Mouse (Mus musculus): ENCODE measurements around the gene Cdk19. TPM values are rescaled to one million over a fixed set of nuclear protein-coding genes. Genes with fewer than 3 reads are reported as not detected.

Cdk19 gene
- polyA plus RNA-seq, 1 experiment from 2014 or later = 2.6 TPM

DNA sequence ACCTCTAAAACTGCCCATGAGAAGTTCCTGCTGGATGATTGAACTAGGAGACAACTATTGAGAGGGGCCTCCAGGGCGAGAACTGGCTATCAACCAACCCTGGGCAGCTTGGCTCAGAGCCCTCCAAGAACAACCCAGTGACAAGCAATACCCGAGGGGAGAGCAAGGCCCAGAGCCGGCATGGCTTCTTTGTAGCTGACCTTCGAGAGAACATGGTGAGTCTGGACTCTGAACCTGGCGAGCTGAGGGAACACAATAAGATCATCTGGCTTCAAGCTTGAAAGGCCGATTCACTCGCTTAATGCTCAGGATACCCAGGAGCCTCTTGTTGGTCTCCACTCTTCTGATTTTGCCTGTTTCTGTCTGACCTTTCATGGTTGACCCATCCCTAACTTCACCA, 151.8 kb downstream of the Cdk19 start:
- ATAC-seq (ENCODE audit: low read depth) (no peak), DNase-seq (no peak)
- no peak overlapping the region for H3K27ac ChIP-seq
- no peaks in the 10 kb centered on the region for H3K36me3 ChIP-seq
- no peak overlapping the region for H3K4me3 ChIP-seq (replicated peaks)
- no peak overlapping the region for H3K4me2 ChIP-seq
- WGBS (ENCODE audit: insufficient replicate concordance) = 64% methylated on average over 7 of the region's 7 CpGs
- H3K27me3 ChIP-seq = no peaks in the 10 kb centered on the region
- no peaks in the 10 kb centered on the region for H3K9me3 ChIP-seq (replicated peaks)
- peaks cover 12% of the 10 kb centered on the region for H3K4me1 ChIP-seq (replicated peaks)
- H3K9ac ChIP-seq = no peak overlapping the region

DNA sequence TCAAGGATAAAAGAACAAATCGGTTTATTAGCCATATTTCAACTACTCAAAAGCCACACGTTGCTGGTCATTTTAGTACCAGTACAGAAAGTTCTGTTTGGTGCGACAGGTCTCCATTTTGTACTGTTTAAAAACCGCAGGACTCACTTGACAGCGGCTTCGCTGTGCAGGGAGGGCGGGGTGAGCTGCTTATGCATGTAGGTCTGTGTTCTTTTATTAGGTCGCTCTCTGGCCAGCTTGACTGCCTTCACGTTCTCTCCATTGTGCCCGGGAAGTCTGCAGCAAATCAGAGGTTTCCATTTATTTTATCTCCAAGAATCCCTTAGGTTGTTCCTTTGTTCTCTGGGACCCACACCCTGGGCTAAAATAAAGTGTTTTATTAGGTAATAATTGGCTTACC, 152.4 kb downstream of the Cdk19 start:
- no peak overlapping the region for H3K27ac ChIP-seq
- 71% methylated on average over 10 of the region's 10 CpGs for WGBS (ENCODE audit: insufficient replicate concordance)
- no peak for DNase-seq

DNA sequence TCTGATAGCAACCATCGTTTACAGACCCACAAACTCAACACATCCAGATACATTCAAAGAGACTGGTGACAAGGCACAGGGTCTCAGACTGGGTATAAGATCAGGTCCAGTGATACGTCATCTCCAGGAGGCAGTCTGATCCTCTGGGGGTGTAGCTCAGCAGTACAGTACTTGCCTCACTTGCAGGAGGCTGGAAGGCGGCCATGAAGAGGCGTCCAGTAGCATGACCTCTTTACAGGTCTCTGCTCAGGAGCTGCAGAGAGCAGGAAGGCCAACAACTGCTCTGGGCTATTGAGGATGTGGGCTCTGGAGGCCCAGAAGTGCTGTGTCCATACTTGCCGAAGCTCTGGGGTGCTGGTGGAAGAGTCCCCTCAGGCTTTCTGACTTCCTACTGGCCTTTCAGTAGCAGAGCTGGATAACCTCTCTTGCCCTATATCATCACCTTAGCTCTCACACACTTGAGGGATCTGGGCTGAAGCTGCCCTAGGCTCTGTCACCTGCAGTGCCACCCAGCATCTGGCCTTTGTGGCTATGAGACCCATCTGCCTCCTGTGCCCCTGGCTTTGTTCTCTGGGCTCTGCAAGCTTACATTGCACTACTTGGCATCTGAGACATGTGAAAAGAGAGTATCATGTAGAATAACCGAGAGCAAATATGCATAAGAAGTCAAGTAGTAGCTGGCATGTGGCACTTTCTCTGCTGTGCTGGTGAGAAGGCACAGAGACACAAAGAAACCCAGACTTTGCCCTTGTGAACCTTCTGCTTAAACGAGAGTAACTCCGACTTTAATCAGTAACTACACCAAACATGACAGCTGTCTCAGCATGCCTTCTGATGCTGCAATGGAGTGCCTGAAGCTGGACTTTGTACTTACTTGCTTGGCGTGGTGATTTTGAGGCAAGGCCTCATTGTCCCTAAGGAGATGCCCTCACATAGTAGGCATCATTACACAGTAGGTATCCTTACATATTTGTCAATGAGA, 155.1 kb downstream of the Cdk19 start:
- Histone ChIP-seq H3K27me3 (no peaks in the 10 kb centered on the region), H3K27ac (peak overlapping the region; percentile 36; the same call in 1 of the 2 replicates), H3K9me3 (replicated peaks) (no peaks in the 10 kb centered on the region), H3K4me2 (no peak overlapping the region), H3K36me3 (no peaks in the 10 kb centered on the region), H3K9ac (no peak overlapping the region), H3K4me1 (replicated peaks) (peaks cover 32% of the 10 kb centered on the region), H3K4me3 (replicated peaks) (no peak overlapping the region)
- ATAC-seq (ENCODE audit: low read depth) = no peak
- WGBS (ENCODE audit: insufficient replicate concordance) = 62% methylated on average over 9 of the region's 9 CpGs
- DNase-seq = no peak

More for the DNA sequence above, 152.4 kb downstream of the Cdk19 start:
- Histone ChIP-seq H3K4me3 (replicated peaks) (no peak overlapping the region), H3K36me3 (no peaks in the 10 kb centered on the region), H3K4me2 (no peak overlapping the region), H3K9me3 (replicated peaks) (no peaks in the 10 kb centered on the region), H3K4me1 (replicated peaks) (peaks cover 12% of the 10 kb centered on the region), H3K9ac (no peak overlapping the region), H3K27me3 (no peaks in the 10 kb centered on the region)
- ATAC-seq (ENCODE audit: low read depth) = no peak

DNA sequence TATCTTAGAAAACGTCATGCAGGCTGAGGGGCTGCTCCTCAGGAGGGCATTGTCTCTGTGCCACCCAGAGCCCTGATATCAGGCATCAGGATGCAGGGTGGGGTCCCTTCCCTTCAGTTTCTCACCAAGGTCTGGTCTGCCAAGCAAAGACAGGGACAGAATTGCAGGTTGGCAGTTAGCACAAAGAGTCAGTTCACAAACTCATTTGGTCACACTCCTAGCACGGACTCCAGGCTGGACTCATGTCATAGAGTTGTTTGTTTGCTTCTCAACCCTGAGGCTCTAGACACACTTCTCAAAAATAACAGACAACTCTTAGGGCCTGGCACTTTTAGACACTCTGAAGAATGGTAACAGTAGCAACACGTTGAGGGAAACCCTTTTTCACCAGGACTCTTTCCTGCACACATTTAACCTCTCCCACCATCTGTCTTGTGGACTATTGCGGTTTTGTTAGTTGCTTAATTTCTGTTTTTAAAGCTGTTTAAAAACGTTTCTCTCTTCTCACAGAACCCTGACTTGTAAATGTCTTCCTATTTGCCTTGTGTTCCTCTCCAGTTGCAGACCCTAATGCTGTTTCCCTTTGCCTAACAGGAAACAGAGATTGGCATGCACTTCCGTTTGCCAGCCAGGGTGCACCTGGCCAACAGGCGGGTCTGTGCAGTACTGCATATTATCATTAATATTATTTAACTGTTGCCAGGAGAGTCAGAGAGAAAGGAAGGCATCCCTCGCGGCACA, 158.1 kb downstream of the Cdk19 start:
- Histone ChIP-seq H3K4me2 (no peak overlapping the region), H3K4me1 (replicated peaks) (peaks cover 46% of the 10 kb centered on the region), H3K4me3 (replicated peaks) (no peak overlapping the region), H3K27me3 (no peaks in the 10 kb centered on the region), H3K9me3 (replicated peaks) (no peaks in the 10 kb centered on the region), H3K27ac (peak overlapping the region; percentile 59), H3K9ac (no peak overlapping the region), H3K36me3 (no peaks in the 10 kb centered on the region)
- ATAC-seq (ENCODE audit: low read depth) (no peak), DNase-seq (no peak)
- WGBS (ENCODE audit: insufficient replicate concordance) = 33% methylated on average over 9 of the region's 9 CpGs

DNA sequence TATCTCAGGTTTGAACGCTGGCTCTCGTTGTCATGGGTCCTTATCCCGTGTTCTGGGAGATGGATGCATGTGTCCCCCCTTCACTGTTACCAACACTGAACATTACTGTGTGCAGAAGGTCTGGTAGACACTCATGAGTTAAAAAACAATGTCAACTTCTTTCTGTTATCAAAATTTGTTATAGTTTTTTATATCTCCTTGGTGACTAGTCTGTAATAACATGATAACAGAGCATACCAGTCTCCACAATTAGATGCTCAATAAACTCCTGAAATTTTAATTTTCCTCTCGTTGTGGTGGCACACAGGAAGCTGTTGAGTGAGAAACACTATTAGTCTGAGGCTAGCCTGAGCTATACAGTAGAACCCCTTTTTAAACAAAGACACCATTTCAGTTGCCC, 159.1 kb downstream of the Cdk19 start:
- Histone ChIP-seq H3K9ac (no peak overlapping the region), H3K4me3 (replicated peaks) (no peak overlapping the region), H3K36me3 (no peaks in the 10 kb centered on the region), H3K4me2 (no peak overlapping the region), H3K27ac (no peak overlapping the region), H3K9me3 (replicated peaks) (no peaks in the 10 kb centered on the region), H3K27me3 (no peaks in the 10 kb centered on the region), H3K4me1 (replicated peaks) (peaks cover 46% of the 10 kb centered on the region)
- 63% methylated on average over 4 of the region's 4 CpGs for WGBS (ENCODE audit: insufficient replicate concordance)
- no peak for ATAC-seq (ENCODE audit: low read depth)
- DNase-seq = no peak

DNA sequence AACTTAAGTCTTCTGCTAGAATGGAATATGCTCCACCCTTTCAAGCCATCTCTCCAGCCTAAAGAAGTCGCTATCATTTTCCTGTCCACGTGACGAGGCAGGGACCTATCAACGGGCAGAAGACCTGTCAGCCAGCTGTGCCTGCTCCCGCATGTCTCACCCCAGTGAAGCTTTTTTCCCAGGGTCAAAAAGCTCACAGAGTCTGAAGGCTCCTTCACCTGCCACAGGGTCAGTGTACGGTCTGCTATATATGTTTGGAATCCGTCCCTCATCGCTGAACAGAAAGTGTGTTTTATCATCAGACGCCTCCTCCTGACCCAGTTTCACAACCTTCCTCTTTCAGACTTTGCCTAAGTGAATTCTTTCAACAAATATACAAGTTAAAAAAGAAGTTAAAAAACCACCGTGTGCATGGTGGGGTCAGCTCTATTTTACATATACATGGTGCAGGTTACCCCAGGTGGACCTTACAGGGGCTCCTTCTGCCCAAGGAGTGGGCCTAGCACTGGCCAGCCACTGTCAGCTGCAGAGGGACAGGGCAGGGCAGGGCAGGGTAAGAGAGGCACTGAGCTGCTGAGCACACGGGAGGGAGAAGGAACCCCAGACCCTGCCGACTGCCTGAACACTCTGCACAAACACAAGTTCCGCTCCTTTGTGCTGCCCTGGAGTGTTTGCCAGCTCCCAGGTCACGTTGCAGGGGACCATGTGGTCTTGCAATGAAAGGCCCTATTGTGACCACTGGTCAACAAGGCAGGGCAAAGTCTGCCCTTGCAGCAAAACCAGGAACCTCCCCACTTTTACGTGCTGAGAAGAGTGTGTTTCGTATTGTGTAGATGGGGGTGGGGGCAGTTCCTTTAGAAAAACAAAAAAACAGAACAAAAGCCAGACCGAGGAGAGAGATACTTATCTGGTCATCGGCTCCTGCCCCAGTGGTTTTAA, 160.2 kb downstream of the Cdk19 start:
- peak overlapping the region; percentile 62 for H3K27ac ChIP-seq
- WGBS (ENCODE audit: insufficient replicate concordance) = 18% methylated on average over 18 of the region's 18 CpGs
- H3K36me3 ChIP-seq = no peaks in the 10 kb centered on the region
- no peaks in the 10 kb centered on the region for H3K27me3 ChIP-seq
- no peak overlapping the region for H3K9ac ChIP-seq
- no peak overlapping the region for H3K4me3 ChIP-seq (replicated peaks)
- H3K9me3 ChIP-seq (replicated peaks) = no peaks in the 10 kb centered on the region
- peak; percentile 75 for ATAC-seq (ENCODE audit: low read depth)
- H3K4me2 ChIP-seq = peak overlapping the region; percentile 19
- peaks cover 41% of the 10 kb centered on the region for H3K4me1 ChIP-seq (replicated peaks)
- DNase-seq = no peak

DNA sequence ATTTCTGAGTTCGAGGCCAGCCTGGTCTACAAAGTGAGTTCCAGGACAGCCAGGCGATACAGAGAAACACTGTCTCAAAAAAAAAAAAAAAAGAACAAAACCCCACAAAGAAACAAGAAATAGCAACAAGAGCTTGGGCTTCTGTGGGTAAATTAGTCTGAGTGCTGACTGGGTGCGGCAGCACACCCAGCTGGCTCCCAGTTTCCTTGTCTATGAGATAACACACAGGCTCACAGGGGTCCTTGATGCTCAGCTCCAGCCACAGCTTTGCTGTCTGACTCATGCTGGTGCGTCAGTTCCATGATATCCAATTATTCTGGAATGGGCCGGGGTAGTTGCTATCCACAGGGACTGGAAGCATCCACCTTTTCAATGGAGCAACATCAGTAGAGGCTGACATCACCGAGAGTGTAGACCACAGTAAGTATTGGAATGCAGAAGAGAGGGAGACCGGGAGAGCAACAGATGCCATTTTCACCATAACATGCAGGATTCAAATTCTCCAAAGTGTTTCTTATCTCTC, 161.4 kb downstream of the Cdk19 start:
- WGBS (ENCODE audit: insufficient replicate concordance) = 53% methylated on average over 7 of the region's 7 CpGs
- H3K4me3 ChIP-seq (replicated peaks) = no peak overlapping the region
- no peak overlapping the region for H3K4me2 ChIP-seq
- no peak for DNase-seq
- no peak overlapping the region for H3K9ac ChIP-seq
- H3K9me3 ChIP-seq (replicated peaks) = no peaks in the 10 kb centered on the region
- ATAC-seq (ENCODE audit: low read depth) = no peak
- H3K4me1 ChIP-seq (replicated peaks) = peaks cover 35% of the 10 kb centered on the region
- no peaks in the 10 kb centered on the region for H3K36me3 ChIP-seq
- H3K27me3 ChIP-seq = no peaks in the 10 kb centered on the region
- no peak overlapping the region for H3K27ac ChIP-seq

DNA sequence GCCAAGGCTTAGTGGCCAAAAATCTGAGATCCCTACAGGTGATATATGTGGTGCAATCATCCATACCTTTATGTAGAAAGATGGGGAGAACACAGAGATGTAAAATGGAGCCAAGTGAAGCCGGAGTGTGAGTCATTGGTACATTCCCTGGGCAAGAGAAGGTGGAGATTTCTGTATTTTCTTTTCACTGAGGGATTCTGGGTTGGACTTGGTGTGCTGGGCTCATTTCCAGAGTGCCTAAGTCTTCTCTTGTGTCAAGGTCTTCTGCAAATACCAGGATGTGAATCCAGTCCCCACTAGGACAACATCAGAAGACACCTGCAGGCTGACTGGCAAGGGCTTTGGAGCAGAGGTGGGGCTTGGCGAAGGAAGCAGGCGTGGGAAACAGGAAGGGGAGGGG, 163.4 kb downstream of the Cdk19 start:
- Histone ChIP-seq H3K4me3 (replicated peaks) (no peak overlapping the region), H3K9me3 (replicated peaks) (no peaks in the 10 kb centered on the region), H3K9ac (no peak overlapping the region), H3K4me2 (no peak overlapping the region), H3K27ac (no peak overlapping the region), H3K36me3 (no peaks in the 10 kb centered on the region), H3K4me1 (replicated peaks) (peaks cover 25% of the 10 kb centered on the region), H3K27me3 (no peaks in the 10 kb centered on the region)
- WGBS (ENCODE audit: insufficient replicate concordance) = 41% methylated on average over 2 of the region's 3 CpGs
- DNase-seq = no peak
- no peak for ATAC-seq (ENCODE audit: low read depth)

DNA sequence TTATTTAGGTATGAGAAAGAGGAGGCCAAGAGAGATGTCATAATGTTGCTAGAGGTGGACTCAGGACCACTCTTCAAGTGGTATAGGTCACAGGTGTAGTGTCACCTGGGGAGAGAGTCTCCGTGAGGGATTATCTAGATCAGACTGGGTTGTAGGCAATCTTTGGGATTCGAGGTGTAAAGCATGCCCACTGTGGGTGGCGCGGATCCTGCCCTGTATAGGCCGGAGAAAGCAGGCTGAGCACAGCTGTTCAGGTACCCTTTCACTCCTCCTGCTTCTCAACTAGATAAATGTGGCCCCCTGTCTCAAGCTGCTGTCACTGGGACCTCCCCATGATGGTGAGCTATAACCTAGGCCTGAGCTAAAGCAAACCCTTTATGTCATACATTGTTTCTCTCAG, 171.0 kb downstream of the Cdk19 start:
- no peak overlapping the region for H3K27ac ChIP-seq
- ATAC-seq (ENCODE audit: low read depth) (no peak), DNase-seq (no peak)
- H3K9ac ChIP-seq = no peak overlapping the region
- H3K4me3 ChIP-seq (replicated peaks) = no peak overlapping the region
- WGBS (ENCODE audit: insufficient replicate concordance) = 71% methylated on average over 5 of the region's 5 CpGs
- H3K4me1 ChIP-seq (replicated peaks) = no peaks in the 10 kb centered on the region
- H3K36me3 ChIP-seq = no peaks in the 10 kb centered on the region
- H3K27me3 ChIP-seq = no peaks in the 10 kb centered on the region
- H3K9me3 ChIP-seq (replicated peaks) = no peaks in the 10 kb centered on the region
- no peak overlapping the region for H3K4me2 ChIP-seq

DNA sequence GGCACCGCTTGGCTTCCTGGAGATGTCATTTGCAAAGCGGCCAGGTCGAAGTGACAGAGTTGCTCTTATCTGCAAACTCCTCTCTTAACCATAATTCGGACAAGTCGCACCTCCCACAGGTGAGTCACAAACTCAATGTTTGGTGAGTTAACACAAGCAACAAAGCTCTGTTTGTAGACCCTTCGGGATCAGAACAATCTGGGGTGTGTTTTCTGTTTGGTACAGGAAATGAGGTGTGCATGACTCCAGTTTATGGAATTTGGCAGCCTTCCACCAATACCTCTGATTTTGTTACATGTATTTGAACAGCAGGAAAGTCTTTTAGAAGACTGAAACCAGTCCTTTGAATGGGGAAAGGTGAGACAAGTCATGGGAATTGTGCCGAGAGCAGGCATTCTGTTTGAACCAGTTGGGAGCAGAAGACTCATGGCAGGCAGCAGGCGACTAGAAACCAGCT, 171.9 kb downstream of the Cdk19 start:
- ATAC-seq (ENCODE audit: low read depth) (no peak), DNase-seq (no peak)
- Histone ChIP-seq H3K9ac (no peak overlapping the region), H3K27ac (no peak overlapping the region), H3K4me1 (replicated peaks) (no peaks in the 10 kb centered on the region), H3K27me3 (no peaks in the 10 kb centered on the region), H3K9me3 (replicated peaks) (no peaks in the 10 kb centered on the region), H3K4me2 (no peak overlapping the region), H3K36me3 (no peaks in the 10 kb centered on the region), H3K4me3 (replicated peaks) (no peak overlapping the region)
- 68% methylated on average over 8 of the region's 8 CpGs for WGBS (ENCODE audit: insufficient replicate concordance)

All from liver, embryonic 13.5 days (tissue).